Mouse (Mus musculus) thymus, adult 18-20 months (tissue): ENCODE data around the gene Nenf.

Source experiments
- DNase-seq, 2 experiments: peaks; one replicate each; pipeline ENCODE4 v3.0.0; 2022; ENCODE audit warnings: mixed read lengths in 2 of 2

The Nenf gene

GRCm38 (mm10) chr1:191316818-191317217, 1.2 kb downstream of the Nenf start:
- DNase-seq: no peak

GRCm38 (mm10) chr1:191313926-191314325, 4.1 kb downstream of the Nenf start:
- no peak for DNase-seq

- no peak for DNase-seq
Observed at GRCm38 (mm10) chr1:191313158-191313557, 4.8 kb downstream of the Nenf start.

DNA sequence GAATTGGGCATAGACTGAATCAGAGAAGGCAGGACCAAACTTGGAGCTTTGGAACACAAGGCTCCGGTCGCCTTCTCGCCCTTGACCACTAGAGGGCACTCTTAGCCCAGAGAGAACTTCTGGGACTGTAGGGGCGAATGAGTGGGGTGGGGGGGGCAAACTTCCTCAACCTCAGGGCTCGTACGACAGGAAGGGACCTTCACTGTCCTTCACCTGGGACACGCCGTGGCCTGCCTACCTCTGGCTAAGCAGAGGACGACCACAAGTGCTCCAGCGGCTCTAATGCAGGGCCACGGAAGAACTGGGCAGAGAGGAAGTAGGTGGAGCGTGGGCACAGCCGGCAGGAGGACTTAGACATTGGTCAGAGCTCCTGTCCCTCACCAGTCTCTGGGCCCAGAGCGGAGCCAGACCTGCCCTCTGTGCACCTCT, 5.5 kb downstream of the Nenf start:
- DNase-seq: peak; percentile 49 to 57

GRCm38 (mm10) chr1:191311296-191311898, 6.6 kb downstream of the Nenf start:
- DNase-seq: no peak

DNA sequence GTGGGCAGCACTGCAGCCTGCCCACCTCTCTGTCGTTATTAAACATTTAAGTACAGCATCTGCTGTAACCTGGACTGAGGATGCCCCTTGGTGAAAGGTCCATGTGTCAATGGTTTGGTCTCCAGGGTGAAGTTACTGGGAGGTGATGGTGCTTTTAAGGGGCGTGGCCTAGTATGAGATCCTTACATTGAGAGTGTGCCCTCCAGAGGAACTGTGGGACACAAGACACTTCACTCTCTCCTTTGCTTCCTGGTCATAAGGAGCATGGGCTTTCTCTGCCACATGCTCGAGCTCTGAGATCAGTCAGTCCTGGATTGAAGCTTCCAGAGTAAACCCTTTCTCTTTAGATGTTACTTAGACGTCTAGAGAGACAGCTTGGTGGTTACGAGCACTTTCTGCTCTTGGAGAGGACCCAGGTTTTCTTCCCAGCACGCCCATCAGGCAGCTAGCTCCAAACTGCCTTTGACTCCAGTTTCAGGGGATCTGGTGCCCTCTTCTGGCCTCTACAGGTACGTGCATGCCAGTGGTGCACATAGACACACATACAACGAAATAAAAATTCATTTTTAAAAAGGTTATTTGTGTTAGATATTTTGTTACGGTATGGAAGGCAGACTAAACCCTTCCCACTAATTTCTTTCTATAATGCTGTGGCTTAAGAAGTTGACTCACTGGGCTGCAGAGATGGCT, 10.1 kb downstream of the Nenf start:
- no peak for DNase-seq

DNA sequence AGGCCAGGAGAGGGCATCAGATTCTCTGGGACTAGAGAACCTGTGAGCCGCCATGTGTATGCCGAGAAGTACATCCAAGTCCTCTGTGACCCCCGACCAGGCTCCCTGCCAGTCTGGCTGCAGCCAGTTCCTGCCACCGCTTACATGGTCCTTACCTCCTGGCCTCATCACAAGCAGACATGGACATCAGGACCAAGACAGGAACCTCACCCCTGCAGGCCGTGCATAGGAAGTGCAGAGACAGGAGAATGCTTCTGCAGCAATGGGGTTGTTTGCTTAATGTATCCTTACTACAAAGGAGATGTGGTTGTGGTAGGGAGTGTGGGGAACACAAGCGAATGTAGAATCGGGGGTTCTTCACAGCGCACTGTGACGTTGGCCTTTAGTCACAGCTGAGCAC, 11.7 kb downstream of the Nenf start:
- no peak for DNase-seq

DNA sequence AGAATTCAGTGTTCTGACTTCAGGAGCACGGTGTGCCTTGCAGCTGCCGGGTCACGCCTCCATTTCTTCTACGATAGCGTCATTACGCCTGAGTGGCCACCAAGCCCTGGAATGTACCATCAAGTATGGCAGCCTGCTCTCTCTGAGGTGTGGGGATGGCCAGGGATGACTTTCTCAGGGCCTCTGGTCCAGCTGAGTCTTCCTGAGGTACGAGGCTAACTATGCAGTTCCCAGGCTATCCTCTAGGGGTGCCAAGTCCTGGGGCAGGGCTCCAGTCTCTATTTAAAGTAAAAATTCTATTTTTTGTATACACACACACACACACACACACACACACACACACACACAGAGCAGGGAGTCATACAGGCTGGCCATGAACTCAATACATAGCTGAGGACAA, 12.4 kb downstream of the Nenf start:
- DNase-seq: no peak

DNA sequence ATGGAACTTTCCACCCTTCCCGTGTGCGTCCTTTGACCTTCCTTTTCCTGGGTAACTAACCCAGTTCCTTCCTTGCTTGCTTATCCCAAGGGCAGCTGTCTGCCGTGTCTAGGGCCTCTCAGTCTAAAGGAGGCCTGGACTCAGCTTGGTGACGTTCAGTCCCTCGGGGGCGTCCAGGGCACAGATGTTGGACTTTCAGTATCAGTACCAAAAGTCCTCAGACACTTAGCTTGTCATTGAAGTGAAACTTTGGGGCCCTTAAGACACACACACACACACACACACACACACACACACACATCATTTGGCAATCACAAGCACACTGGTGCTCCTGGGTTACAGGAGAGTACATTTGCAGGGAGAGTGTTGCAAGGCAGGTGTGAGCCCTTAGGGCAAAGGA, 13.8 kb downstream of the Nenf start:
- DNase-seq: no peak

GRCm38 (mm10) chr1:191303736-191304135, 14.3 kb downstream of the Nenf start:
- no peak for DNase-seq

- no peak for DNase-seq
Observed at GRCm38 (mm10) chr1:191301903-191302302, 16.1 kb downstream of the Nenf start.

DNA sequence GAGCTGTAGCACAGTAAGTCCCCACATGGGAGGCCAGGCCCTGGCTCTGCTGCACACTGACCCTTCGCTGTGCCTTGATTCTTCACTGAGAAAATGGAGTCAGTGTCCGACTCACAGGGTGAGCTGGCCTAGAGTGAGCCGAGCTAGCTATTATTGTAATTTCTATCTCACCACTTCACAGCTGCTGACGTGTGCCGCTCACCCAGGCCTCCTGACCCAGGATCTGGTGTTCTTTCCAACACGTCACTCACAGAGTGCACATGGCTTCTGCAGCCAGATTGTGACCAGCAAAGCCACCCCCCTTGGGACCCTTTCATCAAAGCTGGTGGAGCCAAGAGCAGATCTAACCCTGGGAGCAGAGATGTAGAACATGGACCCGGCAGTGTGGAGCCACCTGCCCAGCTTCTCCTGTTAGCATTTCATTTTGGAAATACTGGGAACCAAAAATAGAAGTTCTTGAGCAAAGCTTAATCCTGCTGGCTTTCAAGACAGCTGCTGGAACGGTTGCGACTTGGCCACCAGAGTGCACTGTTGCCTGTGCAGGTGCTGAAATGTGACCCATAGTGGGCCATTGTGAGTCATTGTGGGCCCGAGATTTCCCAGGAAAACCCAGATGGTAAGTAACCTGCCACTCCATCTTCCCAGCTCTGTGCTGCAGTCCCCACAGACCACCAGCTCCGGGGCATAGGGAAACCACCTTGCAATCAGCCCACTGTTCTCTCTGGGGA, 18.6 kb downstream of the Nenf start:
- DNase-seq: no peak

- no peak for DNase-seq
Observed at GRCm38 (mm10) chr1:191298304-191298703, 19.7 kb downstream of the Nenf start.

- DNase-seq: no peak
Observed at GRCm38 (mm10) chr1:191296445-191296844, 21.5 kb downstream of the Nenf start.

DNA sequence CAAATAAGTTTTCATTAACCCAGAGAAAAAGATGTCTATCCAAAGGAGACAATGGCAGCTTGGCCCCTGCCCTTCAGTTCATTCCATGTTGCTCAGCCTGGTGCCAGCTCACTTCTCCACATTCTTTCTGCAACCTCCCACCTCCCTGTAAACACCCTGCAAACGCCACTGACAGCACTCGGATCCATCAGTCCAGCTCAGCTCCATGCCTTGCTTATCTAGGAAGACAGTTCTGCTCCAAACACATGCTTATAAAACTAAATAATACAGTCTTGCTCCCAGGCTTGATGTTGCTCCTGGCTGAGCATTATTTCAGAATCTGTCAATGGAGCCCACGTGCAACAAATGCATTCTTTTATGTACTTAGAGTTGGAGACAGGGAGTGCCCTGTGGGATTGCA, 22.2 kb downstream of the Nenf start:
- DNase-seq: no peak

DNA sequence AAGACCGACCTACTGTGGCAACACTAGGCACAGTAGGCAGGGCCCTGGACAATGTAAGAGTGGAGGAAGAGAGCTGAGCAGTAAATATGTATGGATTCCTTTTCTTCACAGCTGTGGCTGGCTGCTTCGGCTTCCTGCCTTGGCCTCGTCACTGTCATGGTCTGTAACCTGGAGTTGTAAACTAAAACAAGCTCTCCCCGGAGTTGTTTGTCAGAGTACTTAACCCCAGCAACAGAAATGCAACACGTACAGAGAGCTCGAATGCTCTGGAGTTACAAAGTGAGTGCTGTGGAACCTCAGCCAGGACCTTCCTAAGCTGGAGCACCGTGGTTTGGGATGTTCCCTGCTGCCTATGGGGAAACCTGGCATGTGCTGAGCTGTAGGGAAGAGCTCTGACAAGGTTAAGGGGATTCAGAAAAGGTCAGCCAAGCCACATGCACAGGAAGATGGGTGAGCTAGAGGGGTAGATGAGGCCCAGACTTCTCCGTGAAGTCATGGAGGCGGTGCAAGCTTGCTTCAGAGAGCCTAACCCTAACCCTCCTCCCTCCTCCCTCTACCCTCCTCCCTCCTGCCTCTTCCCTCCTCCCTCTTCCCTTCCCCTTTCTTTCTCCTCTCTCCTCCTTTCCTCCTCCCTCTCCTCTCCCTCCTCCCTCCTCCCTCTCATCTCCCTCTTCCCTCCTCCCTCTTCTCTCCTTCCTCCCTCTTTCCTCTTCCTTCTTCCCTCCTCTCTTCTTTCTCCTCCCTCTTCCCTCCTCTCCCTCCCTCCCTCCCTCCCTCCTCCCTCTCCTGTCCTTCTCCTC, 23.8 kb downstream of the Nenf start:
- DNase-seq: no peak

- DNase-seq: no peak
Observed at GRCm38 (mm10) chr1:191293051-191293450, 24.9 kb downstream of the Nenf start.

GRCm38 (mm10) chr1:191292348-191292747, 25.6 kb downstream of the Nenf start:
- no peak for DNase-seq

DNA sequence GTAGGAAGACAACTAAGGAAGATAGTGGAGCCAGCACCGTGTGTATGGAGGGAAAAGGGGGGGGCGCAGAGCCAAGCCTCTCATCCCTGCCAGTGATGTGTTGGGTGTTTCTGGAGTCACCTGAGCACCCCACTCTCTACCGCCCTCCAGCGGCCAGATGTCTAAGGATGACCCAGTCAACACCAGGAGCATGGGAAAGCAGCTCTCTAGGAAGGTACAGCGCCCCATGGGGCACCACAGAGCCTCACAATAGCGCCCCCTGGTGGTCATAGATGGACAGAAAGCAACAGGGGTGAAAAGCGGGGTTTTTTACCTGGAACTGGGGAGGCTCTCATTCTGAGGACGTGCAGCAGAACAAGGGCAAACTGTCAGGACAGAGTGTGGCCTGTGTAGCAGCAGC, 29.2 kb downstream of the Nenf start:
- DNase-seq: peak in 1 of 2 experiments; percentile 15

DNA sequence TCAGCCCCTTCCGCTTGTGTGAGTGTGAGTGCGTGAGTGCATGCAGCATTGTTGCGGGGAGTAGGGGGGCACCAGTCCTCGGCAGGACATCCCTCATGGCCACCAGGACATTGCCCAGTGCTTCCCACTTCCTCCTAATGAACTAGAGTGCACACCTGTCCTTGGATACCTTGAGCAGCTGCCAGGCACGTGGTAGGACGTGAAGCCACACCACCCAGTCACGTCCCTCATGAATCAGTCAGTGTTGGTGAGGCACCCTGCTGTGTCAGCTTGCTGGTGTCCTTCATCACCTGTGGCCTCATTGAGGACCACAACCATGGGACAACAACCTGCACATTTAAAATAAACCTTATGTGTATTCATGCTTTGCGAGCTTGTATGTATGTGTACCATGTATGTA, 33.5 kb downstream of the Nenf start:
- DNase-seq: no peak

DNA sequence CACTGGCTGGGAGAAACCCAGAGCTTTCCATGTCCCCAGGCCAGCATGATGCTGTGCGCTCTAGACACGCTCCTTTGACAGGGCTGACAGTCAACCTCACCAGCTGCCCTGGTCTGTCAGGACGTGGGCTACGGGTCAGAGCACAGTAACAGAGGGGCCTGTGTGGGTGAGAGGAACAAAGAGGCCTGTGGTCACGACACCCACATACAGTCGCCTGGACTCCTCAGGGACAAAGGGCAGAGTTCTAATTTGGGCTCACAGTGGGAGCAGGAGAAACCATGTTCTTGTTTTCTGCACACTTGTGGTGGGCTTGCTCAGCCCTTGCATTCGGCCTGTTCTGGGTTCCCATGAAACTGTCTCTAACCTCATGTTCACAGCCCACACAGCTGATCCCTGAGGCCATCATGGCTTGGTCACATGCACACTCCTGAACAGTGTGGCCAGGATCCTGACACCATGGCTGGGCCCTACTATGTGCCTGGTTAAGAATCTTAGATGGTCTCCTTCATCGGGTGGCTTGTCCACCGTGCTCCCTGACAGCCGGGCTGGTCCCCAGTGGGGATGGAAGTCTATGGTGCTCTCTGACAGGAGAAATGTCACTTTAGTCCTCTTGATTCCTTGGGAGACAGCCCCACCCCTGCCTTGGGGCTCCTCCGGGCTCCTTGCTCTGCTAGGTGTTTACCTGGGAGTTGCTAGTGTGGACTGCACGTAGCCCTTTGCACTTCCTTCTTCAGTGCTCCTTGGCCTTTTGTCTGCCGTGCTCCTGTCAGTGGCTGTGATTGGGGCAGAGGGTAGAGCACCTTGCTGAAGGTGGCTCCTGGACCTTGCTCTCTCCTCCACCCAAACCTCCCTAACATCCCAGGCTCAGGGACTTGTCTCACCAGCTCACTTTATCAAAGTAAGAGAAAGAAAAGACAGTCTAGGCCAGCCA, 34.6 kb downstream of the Nenf start:
- no peak for DNase-seq

DNA sequence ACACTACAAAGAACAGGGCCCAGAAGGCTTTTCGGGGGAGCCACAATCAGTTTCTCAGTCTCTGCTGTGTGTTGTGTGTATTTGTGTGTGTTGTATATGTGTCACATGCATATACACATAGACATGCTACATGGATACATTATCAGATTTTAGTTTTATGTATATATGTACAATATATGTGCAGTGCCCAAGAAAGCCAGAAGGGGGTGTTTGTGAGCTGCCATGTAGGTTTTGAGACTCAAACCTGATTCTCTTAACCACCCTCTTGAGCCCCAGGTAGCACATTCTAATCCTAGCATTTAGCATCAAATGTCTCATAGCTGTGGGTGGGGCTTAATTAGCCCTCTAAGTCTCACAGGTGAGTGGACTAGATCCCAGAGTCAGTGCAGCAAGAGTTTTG, 35.7 kb downstream of the Nenf start:
- no peak for DNase-seq
